Mouse (Mus musculus): ENCODE results near the gene Tmub2.

The Tmub2 gene

DNA sequence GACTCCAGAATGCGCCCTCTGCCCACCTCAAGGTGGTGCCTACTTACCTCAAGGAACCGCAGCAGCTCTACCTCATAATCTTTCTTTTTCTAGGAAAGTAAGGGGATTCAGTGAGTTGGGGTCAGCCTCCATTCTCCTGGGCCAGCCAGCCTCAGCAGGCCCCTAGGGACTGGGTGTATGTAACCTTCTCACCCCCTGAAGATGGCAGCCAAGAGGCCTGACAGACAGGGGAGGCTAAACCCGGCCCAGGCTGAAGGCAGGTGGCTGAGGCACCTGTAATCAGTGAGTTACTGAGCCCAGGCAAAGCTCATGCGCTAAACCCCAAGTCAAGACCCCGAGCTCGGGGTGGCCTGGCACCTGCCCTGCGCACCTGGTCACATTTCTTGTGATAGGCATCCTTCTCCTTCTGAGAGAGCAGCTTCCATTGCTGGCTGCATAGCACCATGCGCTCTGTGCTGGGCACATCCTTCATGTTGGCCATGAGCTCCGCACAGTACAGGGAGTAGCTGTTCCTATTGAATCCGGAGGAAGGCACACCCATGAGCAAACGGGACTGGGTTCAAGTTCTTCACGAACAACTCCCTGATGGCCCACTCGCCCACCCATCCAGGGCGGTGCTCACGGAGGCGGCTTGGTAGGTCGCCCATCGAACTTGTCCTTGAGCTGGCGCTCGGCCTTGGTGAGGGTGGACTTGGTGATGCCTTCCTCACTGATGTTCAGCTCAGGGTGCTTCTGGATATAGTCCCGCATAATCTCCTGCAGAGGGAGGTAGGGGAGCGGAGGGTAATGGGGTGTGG lies 25.3 kb downstream of the Tmub2 start:
- no peak for DNase-seq

DNA sequence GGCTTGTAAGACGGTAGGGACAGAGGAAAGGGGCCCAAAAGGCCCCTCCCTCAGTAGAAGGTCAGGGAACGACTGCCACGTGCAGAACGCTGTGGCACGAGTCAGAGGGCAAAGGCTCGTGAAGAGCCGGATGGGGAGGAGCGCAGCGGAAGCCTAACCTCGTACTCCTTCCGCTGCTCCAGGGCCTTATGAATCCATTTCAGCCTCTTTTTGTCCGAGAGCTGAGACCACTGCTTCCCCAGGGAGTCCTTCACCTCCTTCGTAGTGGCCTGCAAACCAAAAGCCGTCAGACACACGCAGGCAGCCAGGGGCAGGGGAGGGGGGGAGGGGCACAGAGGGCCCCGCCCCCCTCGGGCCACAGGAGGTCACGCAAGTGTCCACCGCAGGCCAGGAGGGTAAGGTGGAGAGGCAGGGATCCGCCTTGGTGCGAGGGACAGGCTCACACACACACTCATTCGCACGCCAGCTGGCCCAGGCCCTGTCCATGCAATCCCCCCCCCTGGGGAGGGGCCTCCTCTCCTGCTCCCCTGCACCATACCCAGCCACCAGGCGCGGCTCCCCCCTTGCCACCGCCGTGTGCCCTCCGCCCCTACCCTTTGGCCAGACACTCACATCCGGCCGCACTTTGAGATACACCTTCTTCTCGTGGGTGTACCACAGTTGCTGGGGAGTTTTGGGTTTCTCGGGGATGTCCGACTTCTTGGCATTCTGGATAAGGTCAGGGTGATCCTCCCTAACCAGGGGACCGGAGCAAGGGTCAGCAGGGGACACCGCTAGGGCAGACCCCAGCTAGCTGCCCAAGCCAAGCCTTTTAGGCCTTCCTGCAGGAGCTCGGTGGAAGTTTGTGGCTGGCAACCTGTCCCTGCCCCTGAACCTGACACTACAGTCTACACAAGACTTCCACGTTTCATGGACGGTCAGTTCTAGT lies 26.3 kb downstream of the Tmub2 start:
- DNase-seq, result no peak

DNA sequence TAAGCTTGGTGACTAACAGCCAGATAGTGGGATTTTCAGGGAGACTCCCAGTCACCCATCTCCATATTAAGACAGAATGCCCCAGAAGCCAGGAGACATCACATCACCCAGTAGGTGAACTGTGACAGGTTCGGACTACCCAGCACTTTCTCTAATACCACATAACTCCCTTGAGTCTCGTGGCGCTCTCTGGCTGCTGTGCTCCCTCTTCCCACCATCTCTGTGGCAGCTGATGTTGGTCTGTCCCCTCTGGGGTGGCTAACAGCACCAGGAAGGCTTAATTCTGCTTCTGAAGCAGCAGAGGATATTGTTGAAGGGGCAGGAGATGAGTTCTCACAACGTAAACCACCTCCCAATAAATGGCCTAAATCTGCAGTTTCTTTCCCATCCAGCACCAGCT lies 27.2 kb downstream of the Tmub2 start:
- no peak for DNase-seq

DNA sequence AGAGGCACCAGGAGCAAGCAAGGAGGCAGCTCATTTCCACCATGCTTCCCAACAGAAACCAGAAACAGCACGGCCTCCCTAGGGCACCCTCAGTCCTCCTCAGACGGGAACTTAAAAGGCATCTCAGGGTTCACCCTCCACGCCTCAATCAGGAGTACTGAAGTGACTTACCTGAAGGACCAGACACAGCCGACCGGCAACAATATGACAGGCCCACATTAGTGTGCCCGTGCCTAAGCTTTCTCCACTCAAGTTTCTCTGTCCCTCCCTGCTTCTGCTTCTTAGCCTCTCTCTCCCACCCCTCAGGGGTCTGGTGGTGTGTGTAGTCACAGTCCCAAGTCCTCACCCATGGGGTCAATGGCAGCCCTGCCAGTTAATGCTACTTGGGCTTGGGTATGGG lies 27.9 kb downstream of the Tmub2 start:
- DNase-seq, result no peak

DNA sequence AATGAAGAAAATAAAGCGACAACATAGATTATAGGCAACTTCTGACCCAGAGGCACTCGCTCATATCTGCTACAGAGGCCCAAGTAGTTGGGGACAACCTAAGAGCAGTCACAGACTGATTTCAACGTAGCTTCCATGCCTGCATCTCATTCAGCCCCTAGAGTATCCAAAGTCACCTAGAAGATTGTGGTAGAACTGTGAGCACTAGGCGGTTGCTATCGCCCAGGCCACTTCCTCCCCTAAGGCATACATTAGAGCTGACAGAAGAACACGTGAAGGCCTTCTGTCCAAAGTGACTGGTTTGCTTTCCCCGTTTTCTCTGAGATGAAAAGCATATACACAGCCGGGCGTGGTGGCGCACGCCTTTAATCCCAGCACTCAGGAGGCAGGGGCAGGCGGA lies 29.6 kb downstream of the Tmub2 start:
- no peak for DNase-seq

DNA sequence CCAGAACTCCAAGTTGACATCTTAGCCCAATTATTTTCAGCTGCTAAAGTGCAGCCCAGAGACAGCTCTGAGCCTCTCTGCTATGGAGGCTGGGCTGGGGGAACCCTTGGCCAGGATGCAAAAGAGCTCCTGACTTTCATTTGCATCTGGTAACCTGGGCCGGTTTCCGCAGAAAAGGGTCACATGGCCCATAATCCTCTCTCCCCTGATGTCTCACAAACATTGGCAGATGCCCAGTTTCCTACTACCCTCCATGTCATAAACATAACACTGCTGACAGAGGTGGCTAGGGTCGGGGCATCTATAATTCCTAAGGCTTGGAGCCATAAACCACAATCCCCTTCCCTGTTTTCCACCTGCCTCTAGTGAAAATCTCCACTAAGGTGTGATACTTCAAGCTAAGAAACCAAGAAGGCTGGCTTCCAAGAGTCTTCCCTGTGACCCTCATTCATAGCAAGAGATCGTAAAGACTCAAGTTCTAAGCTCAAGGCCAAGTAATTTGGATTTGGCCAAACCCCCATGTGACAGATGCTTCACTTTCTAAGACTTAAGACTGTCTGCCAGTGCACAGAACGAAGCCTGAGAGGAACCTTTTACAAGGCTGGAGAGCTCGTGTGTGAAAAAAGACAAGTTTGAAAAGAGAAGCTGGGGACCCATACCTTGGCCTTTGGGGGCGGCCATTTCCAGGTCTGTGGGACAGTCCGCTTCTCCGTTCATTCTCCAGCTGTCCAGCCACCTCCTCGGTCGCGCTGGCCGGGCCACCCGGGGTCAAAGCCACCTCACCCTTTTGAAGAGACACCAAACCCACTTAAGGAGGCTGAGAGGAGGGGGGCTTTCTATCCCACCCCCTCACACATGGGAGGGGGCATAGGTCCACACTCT lies 31.2 kb downstream of the Tmub2 start:
- no peak for DNase-seq

DNA sequence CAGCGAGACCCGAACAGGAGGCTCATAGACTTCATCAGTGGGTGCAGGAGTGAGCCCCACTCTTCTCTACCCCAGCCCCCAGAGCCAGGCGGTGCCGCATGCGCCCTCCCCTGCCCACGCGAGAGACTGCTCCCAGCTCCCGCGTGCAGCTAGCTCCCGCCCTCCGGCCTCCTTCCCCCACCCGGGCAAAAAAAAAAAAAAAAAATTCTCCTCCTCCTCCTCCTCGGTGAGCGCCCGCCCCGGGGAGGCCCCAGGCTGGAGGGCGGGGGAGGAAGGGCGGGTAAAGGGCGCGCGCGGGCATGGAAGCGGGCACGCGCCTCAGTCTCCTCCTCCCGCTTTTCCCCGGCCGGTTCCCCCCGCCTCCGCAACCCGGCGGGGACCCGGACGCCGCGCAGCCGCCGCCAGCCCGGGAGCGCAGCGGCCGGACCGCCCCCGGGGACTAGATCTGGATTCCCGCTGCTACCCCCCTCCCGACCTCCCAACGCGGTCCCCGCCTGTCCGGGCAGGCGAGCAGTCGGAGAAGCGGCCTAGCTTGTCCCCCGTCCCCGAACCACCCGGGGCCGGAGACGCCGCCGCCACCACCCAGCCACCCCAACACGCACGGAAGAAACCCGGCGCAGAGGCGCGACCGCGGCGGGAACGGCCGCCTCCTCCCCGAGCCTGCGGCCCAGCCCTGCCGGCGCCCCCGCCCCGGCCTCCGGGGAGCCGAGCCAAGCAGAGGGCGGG lies 32.0 kb downstream of the Tmub2 start:
- DNase-seq, result peak; percentile 89

DNA sequence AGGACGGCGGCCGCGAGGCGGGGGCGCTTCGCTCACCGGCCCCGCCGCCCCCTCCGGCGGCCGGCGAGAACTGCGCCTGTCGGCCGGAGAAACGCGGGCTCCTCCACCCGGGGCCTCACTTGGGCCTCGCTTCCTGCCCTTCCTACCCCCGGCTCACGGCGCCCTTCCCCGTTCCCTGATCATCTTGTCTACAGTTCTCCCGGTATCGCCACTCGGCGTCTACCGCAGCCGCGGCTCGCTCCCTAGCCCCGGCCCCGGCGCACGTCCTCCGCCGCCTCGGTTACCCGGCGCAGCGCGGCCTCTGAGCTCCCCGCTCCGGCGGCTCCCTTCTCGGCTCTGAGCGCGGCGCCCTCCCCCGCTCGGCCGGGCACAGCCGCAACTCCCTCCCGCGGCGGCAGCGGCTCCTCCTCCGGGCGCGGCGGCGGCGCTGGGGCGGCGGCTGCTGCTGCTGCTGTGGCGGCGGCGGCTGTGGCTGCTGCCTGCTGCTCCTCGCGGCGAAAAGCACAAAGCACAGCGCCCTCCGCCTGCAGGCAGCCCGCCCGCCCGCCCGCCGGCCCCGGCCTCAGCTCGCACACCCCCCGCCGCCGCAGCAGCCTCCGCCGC lies 32.7 kb downstream of the Tmub2 start:
- DNase-seq, result peak; percentile 63

DNA sequence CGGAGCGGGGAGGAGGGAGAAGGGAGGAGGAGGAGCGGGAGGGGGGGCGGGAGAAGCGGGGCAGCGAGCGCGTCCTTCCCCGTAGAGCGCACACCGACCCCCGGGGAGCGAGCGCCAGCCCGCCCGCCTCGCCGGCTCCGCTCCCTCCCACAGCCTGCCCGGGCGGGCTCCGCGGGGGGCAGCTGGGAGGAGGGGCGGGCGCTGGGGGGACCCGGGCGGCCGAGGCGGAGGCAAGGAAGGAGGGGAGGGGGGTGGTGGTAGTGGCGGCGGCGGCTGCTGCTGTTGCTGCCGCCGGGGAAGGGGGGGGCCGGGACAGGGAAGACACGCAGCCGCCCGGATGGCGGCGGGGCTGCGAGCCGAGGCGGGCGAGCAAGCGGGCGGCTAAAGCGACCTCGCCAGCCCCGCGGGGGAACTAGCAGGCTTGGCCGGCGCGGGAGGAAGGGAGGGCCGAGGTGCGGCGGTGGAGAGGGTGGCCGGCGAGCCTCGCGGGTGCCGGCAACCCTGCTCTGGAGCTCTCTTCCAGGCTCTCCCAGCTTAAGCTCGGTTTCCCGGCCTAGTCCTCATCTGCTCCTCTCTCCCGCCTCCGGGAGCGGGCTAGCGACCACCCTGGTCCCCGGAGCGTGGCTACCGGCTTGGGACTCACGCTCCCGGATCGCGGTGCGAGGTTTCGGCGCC lies 33.3 kb downstream of the Tmub2 start:
- no peak for DNase-seq

DNA sequence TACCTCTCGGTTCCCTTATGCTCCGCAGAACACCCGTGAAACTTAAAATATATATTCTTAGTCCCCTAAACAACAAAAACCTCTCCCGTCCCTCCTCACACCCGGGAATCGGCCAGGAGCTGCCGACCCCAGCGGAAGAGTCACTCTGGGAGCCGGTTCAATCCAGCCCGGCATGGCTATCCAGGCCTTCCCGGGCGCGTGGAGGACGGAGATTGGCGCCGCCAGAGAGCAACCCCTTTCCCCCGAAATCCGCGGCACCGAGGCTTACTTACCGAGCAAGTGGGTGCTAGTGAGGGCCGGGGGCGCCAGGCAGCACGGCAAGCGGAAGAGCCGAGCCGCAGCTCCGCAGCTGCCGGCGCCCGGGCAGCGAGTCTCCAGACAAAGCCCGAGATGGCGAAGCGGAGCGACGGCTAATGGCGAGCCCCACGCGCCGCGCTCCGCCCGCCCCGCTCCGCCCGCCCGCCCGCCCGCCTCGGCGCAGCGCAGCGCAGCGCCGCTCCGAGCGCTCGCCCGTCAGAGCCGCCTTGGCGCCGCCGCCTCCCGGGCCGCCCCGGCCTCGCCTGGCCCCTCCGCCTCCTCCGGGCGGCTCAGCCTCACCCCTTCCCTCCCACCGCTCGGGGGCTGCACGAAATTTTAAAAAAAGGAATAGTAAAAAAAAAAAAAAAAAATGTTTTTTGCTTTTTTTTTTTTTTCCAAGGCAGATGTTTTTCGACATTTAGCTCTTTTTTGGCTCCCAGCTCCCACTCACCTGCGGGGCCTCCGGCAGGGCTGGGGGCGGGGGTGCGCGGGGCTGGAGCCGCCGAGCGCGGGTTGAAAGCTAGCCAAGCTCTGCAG lies 34.1 kb downstream of the Tmub2 start:
- no peak for DNase-seq

DNA sequence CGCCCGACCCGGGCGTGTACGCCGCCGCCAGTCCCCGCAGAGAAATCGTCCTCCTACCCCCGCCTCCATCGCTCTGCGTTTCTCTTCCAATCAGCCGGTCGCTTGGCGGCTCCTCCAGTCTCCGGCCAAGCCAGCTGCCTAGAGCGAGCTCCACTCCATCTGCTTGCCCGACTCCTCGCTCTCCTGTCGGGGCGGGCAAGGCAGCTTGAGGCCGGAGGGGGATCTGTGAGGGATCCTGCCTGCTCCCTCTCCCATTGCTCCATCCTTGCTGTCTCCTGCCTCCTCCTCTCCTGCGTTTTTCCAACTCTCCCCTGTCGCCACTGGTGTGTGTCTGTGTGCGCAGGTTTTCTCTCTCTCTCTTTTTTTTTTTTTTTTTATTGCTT lies 34.7 kb downstream of the Tmub2 start, which contains the start of gene Ubtf:
Gene Ubtf (minus strand): TSS at position 333 of the 383 bp plus-strand sequence.
- peak; percentile 86 for DNase-seq

DNA sequence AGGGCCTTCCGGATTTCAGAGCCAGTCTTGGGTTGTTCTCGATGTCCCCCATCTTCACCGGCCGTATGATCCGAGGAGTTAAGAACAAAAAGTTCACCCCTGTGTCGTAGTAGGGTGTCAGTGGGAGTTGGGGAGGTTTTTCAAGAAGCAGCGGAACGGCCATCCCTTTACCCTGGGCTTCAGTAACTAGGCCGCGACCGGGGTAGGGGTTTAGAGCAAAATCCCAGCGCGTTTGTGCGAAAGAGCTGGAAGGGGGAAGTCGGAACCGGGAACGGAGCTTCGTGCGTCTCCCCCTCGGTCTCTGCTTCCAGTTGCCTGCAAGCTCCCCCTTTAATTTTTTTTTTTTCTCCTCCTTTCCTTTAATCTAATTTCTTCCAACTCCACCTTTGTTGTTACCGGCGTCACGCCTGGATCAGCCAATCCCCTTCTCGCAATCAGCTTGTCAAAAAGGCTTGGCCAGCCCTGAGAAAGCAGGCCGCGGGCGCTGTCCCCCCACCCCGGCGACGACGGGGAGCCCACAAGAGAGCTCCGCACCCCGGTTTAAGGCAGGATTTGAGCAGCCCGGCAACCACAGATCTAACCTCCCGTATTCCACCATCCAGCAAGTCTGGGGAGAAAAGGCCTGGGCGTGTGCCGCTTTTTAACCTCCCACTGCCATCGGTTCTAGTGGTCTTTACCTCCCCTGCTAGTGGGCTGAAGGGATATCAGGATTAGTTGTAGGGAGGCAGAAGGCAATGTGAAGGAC lies 35.4 kb downstream of the Tmub2 start:
- peak; percentile 93 for DNase-seq

DNA sequence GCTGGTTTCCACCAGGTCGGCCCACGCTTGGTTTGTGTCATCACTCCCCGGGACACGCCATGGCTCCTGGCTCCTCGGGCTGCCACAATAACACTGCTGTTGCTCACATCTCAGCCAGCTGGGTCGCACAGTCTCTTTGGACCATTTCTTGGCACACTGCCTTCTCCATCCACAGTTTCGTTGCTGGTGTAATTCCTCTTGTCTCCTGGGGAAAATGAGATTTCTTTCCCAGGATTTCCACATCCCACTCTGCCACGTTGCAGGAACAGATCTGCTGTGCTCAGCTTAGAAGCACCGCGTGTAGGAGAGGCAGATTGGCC lies 35.9 kb downstream of the Tmub2 start:
- peak; percentile 83 for DNase-seq

DNA sequence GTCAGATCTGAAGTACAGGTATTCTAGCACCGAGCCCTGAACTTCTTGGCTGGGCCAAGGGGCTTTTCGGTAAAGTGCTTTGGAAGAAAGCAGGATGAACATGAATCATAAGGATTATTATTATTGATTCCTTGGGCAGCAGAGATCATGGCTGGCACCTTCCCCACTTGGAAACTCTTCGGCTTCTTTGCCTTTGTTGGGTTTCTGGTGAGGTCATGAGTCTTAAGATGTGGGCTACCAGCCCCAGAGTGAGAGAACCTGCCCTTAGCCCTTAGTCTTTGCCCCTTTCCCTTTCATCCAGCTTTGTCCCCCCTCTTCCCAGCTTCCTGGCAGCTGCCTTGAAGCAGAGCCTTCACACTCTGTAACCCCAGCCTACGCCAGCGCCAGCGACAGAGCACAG lies 37.2 kb downstream of the Tmub2 start:
- DNase-seq, result no peak

DNA sequence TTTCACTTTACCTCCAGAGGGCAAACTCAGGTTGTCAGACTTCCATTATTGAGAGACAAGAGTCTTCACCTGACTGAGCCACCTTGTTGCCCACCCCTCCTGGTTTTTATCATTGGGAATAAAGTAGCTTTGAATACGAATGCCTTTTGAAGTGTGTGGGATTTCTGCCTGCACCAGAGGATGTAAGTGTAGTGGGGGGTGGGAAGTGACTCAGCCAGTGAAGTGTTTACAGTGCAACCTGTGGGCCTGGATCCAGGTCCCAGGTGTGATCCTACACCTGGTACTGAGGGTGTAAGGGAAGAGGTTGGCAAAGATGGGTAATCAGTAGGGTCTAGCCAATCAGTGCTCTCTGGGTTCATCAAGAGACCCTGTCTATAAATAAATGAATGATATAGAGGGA lies 38.8 kb downstream of the Tmub2 start:
- DNase-seq, result no peak

DNA sequence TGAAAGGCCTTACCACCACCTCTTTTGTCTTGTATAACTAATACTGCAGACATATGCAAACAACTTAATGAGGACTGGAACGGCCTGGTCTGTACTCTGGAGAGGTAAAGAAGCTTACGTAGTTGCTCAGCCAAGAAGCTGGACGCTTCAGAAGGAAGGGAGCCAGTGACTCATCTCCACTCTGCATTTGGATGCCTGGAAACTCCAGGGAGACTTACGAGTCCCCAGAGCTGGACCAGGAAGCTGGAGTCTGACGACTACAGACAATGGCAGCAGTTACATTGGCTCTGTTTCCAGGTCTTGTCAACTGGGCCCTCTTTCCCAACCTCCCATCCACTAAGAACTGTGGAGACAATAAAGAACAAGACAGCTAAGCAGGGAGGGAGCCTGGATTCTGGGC lies 42.5 kb downstream of the Tmub2 start:
- DNase-seq, result no peak

DNA sequence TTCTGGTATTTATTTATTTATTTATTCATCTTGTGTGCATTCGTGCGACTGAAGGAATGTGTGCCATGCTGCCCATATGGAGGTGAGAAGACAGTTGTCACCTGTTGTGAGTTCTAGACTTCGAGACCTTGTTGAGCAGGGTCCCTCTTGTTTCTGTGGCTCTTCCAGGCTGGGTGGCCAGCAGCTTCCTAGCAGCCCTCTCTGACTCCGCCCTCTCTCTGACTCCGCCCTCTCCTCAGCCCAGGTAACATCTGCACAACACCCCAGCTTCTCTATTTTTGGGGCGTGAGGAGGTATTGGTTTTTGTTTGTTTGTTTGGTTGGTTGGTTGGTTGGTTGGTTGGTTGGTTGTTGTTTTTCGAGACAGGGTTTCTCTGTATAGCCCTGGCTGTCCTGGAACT lies 43.1 kb downstream of the Tmub2 start:
- no peak for DNase-seq

DNA sequence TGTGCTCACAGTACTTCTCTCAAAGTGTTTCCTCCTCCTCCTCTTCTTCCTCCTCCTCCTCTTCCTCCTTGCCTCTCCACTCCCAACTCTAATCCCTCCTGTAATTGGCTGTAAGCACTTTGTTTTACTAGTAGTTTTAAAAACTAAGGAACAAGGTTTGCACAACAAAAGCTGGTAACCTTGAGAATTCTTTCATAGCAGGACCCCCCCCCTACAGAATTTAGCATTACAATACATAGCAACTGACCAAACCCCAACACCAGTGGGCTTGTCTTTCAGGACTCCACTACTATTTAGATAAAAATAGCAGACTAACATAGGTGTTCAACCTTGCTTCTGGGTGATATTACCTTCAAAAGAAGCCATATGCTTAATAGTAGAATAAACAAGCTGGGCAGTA lies 44.8 kb downstream of the Tmub2 start:
- no peak for DNase-seq

DNA sequence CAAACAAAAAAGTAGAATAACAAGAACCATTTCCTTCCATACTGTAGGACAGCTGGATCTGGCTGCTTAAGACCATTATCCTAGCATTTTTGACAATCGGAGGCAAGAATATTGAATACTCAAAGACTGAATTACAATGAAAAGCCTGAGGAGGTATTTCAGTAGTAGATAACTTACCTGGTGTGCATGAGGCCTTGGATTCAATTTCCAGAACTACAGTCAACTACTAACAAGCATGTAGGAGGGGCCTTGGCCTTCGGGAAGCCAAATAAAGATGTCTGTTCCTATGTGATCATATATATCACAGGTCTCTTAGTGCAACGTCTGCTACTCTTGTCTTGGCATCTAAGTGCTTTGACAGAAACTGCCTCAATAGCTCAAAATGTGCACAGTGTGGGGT lies 45.3 kb downstream of the Tmub2 start:
- DNase-seq, result no peak

DNA sequence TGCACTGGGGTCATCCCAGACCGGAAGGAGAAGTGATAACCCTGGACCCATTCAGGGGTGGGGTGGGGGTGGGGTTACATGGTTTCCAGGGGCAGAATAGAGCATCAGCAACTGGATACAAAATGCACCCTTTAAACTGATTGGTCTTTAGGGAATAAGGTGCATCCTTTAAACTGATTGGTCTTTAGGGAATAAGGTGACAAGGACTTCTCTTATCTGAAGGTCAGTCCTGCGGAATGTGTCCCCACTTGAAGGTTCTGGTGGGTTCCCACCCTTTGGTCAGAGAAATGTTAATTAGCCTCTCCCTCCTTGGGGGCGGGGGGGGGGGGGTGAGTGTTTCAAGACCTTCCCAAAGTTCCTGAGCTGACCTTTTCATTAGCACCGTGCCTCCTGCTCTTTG lies 47.1 kb downstream of the Tmub2 start:
- DNase-seq, result no peak

Data from layer of hippocampus, adult 9-11 months (tissue).